Mouse (Mus musculus): Measurements from ENCODE around the gene Tenm3. TPM values are rescaled to one million over a fixed set of nuclear protein-coding genes. Genes with fewer than 3 reads are reported as not detected.

Gene Tenm3
- polyA plus RNA-seq, 1 experiment: 12.8 TPM

GRCm38 (mm10) chr8:48572941-48573340 is 270.8 kb downstream of the Tenm3 start:
- H3K79me2 ChIP-seq (ENCODE audit: control insufficient read depth, insufficient read depth): no peaks in the 10 kb centered on the region
- no peaks in the 10 kb centered on the region for H3K27me3 ChIP-seq (ENCODE audit: control insufficient read depth, insufficient read depth, insufficient read length)
- H3ac ChIP-seq (ENCODE audit: control insufficient read depth, insufficient read length): no peak overlapping the region
- no peaks in the 10 kb centered on the region for H3K36me3 ChIP-seq (ENCODE audit: control insufficient read depth, insufficient read depth)
- H3K4me2 ChIP-seq (ENCODE audit: low read depth): no peak overlapping the region
- no peak overlapping the region for H3K4me3 ChIP-seq
- TF ChIP-seq POLR2AphosphoS2 (IDR thresholded peaks at IDR 0.05; ENCODE audit: insufficient read length, low read depth): no peak

GRCm38 (mm10) chr8:48572345-48572744 is 271.4 kb downstream of the Tenm3 start:
- H3K79me2 ChIP-seq (ENCODE audit: control insufficient read depth, insufficient read depth): no peaks in the 10 kb centered on the region
- no peaks in the 10 kb centered on the region for H3K36me3 ChIP-seq (ENCODE audit: control insufficient read depth, insufficient read depth)
- H3ac ChIP-seq (ENCODE audit: control insufficient read depth, insufficient read length): no peak overlapping the region
- TF ChIP-seq CEBPB (IDR thresholded peaks at IDR 0.05; ENCODE audit: insufficient read depth, poor library complexity, severe bottlenecking) (no peak), MYOG (IDR thresholded peaks at IDR 0.05; ENCODE audit: control insufficient read depth in 1 of 3, insufficient read depth in 1 of 3, insufficient read length in 2 of 3, low read depth in 2 of 3) (peak in 1 of 3 experiments; percentile 3), USF1 (IDR thresholded peaks at IDR 0.05; ENCODE audit: low read depth) (no peak), MYOD1 (IDR thresholded peaks at IDR 0.05; ENCODE audit: control insufficient read depth in 1 of 3, insufficient read length in 2 of 3, low read depth in 2 of 3) (peak in 1 of 3 experiments; percentile 5)
- no peaks in the 10 kb centered on the region for H3K27me3 ChIP-seq (ENCODE audit: control insufficient read depth, insufficient read depth, insufficient read length)
- no peak overlapping the region for H3K4me2 ChIP-seq (ENCODE audit: low read depth)
- H3K4me3 ChIP-seq: no peak overlapping the region

- no peaks in the 10 kb centered on the region for H3K27me3 ChIP-seq (ENCODE audit: control insufficient read depth, insufficient read depth, insufficient read length)
- no peak overlapping the region for H3ac ChIP-seq (ENCODE audit: control insufficient read depth, insufficient read length)
- H3K4me3 ChIP-seq: no peak overlapping the region
- no peak overlapping the region for H3K4me2 ChIP-seq (ENCODE audit: low read depth)
- no peaks in the 10 kb centered on the region for H3K36me3 ChIP-seq (ENCODE audit: control insufficient read depth, insufficient read depth)
- TF ChIP-seq REST (IDR thresholded peaks at IDR 0.05; ENCODE audit: insufficient read depth, insufficient read length) (no peak), USF1 (IDR thresholded peaks at IDR 0.05; ENCODE audit: low read depth) (no peak)
- no peaks in the 10 kb centered on the region for H3K79me2 ChIP-seq (ENCODE audit: control insufficient read depth, insufficient read depth)
These were observed 275.1 kb downstream of the Tenm3 start for GRCm38 (mm10) chr8:48568608-48569007.

- Histone ChIP-seq H3K79me2 (ENCODE audit: control insufficient read depth, insufficient read depth) (no peaks in the 10 kb centered on the region), H3K36me3 (ENCODE audit: control insufficient read depth, insufficient read depth) (no peaks in the 10 kb centered on the region), H3K4me3 (no peak overlapping the region), H3K27me3 (ENCODE audit: control insufficient read depth, insufficient read depth, insufficient read length) (no peaks in the 10 kb centered on the region), H3ac (ENCODE audit: control insufficient read depth, insufficient read length) (no peak overlapping the region), H3K4me2 (ENCODE audit: low read depth) (no peak overlapping the region)
- no peak for TF ChIP-seq REST (IDR thresholded peaks at IDR 0.05; ENCODE audit: insufficient read depth, insufficient read length)
- no peak for TF ChIP-seq TCF12 (IDR thresholded peaks at IDR 0.05; ENCODE audit: insufficient read depth, poor library complexity, severe bottlenecking)
- TF ChIP-seq POLR2A (IDR thresholded peaks at IDR 0.05; ENCODE audit: insufficient read length, low read depth): no peak
- TF ChIP-seq E2F4 (IDR thresholded peaks at IDR 0.05; ENCODE audit: insufficient read depth): no peak
- TF ChIP-seq POLR2AphosphoS2 (IDR thresholded peaks at IDR 0.05; ENCODE audit: insufficient read length, low read depth): no peak
- TF ChIP-seq TCF3 (IDR thresholded peaks at IDR 0.05; ENCODE audit: insufficient read length, low read depth): no peak
- TF ChIP-seq CEBPB (IDR thresholded peaks at IDR 0.05; ENCODE audit: insufficient read depth, poor library complexity, severe bottlenecking): no peak
- no peak for TF ChIP-seq SRF (IDR thresholded peaks at IDR 0.05; ENCODE audit: control insufficient read depth, insufficient read length, low read depth)
- TF ChIP-seq MYOD1 (IDR thresholded peaks at IDR 0.05; ENCODE audit: control insufficient read depth in 1 of 3, insufficient read length in 2 of 3, low read depth in 2 of 3): no peak
These were observed 275.7 kb downstream of the Tenm3 start for GRCm38 (mm10) chr8:48567929-48568607.

- no peak overlapping the region for H3ac ChIP-seq (ENCODE audit: control insufficient read depth, insufficient read length)
- H3K4me3 ChIP-seq: no peak overlapping the region
- no peaks in the 10 kb centered on the region for H3K79me2 ChIP-seq (ENCODE audit: control insufficient read depth, insufficient read depth)
- no peak for TF ChIP-seq TCF3 (IDR thresholded peaks at IDR 0.05; ENCODE audit: insufficient read length, low read depth)
- no peak for TF ChIP-seq MYOD1 (IDR thresholded peaks at IDR 0.05; ENCODE audit: control insufficient read depth in 1 of 3, insufficient read length in 2 of 3, low read depth in 2 of 3)
- TF ChIP-seq MYOG (IDR thresholded peaks at IDR 0.05; ENCODE audit: control insufficient read depth in 1 of 3, insufficient read depth in 1 of 3, insufficient read length in 2 of 3, low read depth in 2 of 3): no peak
- TF ChIP-seq CEBPB (IDR thresholded peaks at IDR 0.05; ENCODE audit: insufficient read depth, poor library complexity, severe bottlenecking): no peak
- TF ChIP-seq E2F4 (IDR thresholded peaks at IDR 0.05; ENCODE audit: insufficient read depth): no peak
- TF ChIP-seq USF1 (IDR thresholded peaks at IDR 0.05; ENCODE audit: low read depth): no peak
- TF ChIP-seq POLR2AphosphoS2 (IDR thresholded peaks at IDR 0.05; ENCODE audit: insufficient read length, low read depth): no peak
- no peak for TF ChIP-seq POLR2A (IDR thresholded peaks at IDR 0.05; ENCODE audit: insufficient read length, low read depth)
- no peak for TF ChIP-seq SRF (IDR thresholded peaks at IDR 0.05; ENCODE audit: control insufficient read depth, insufficient read length, low read depth)
- TF ChIP-seq MAX (IDR thresholded peaks at IDR 0.05; ENCODE audit: low read depth): no peak
- no peak for TF ChIP-seq REST (IDR thresholded peaks at IDR 0.05; ENCODE audit: insufficient read depth, insufficient read length)
- TF ChIP-seq TCF12 (IDR thresholded peaks at IDR 0.05; ENCODE audit: insufficient read depth, poor library complexity, severe bottlenecking): no peak
- no peaks in the 10 kb centered on the region for H3K36me3 ChIP-seq (ENCODE audit: control insufficient read depth, insufficient read depth)
- no peak overlapping the region for H3K4me2 ChIP-seq (ENCODE audit: low read depth)
- H3K27me3 ChIP-seq (ENCODE audit: control insufficient read depth, insufficient read depth, insufficient read length): no peaks in the 10 kb centered on the region
These were observed 283.5 kb downstream of the Tenm3 start for GRCm38 (mm10) chr8:48560227-48560626.
